Mouse (Mus musculus): ENCODE data around the gene Ccdc187. TPM values are rescaled to one million over a fixed set of nuclear protein-coding genes. Genes with fewer than 3 reads are reported as not detected.

Gene Ccdc187
- total and polyA plus RNA-seq, 2 experiments from 2014 or later, result 0.16 to 2.8 TPM

- Histone ChIP-seq H3K36me3 (ENCODE audit: insufficient read depth, low read length) (no peaks in the 10 kb centered on the region), H3K9ac (replicated peaks; ENCODE audit: low read length, poor library complexity, severe bottlenecking) (no peak overlapping the region), H3K4me3 (ENCODE audit: low read depth, low read length) (no peak overlapping the region), H3K27ac (ENCODE audit: low read depth, low read length) (no peak overlapping the region), H3K4me2 (ENCODE audit: low read depth, low read length, poor library complexity, severe bottlenecking) (no peak overlapping the region), H3K4me1 (ENCODE audit: insufficient read depth, low read length) (no peaks in the 10 kb centered on the region), H3K27me3 (ENCODE audit: insufficient read depth, low read length) (no peaks in the 10 kb centered on the region), H3K9me3 (ENCODE audit: low read length) (no peaks in the 10 kb centered on the region)
- no peak for TF ChIP-seq CTCF (IDR thresholded peaks at IDR 0.05)
- 83% methylated on average over 7 of the region's 7 CpGs for WGBS
- ATAC-seq (ENCODE audit: low FRiP score), result no peak
- no peak for DNase-seq (ENCODE audit: low spot score)
Observed at GRCm38 (mm10) chr2:26286391-26286790, 8.0 kb downstream of the Ccdc187 start.

DNA sequence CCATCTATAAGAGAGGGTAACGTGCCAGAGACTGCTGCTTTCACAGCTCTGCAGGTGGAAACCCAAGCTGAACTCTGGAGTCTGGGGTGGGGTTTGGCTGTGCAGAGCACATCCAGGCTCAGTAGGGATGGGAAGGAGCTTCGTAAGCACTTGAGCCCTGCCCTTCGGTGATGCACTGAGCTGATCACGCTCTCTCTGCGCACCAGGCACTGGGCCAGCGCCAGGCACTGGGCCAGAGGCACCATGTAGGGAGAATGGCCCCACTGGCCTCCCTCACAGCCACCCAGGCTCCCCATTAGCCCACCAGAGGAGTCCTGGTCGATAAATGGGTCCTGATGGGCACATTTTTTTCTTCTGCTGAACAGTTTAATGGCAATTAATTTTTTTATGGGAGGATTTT is 8.6 kb downstream of the Ccdc187 start:
- TF ChIP-seq CTCF (IDR thresholded peaks at IDR 0.05), result no peak
- no peak overlapping the region for H3K27ac ChIP-seq (ENCODE audit: low read depth, low read length)
- DNase-seq (ENCODE audit: low spot score), result peak; percentile 54
- H3K9ac ChIP-seq (replicated peaks; ENCODE audit: low read length, poor library complexity, severe bottlenecking), result no peak overlapping the region
- H3K4me3 ChIP-seq (ENCODE audit: low read depth, low read length), result no peak overlapping the region
- no peak overlapping the region for H3K4me2 ChIP-seq (ENCODE audit: low read depth, low read length, poor library complexity, severe bottlenecking)
- H3K36me3 ChIP-seq (ENCODE audit: insufficient read depth, low read length), result no peaks in the 10 kb centered on the region
- H3K9me3 ChIP-seq (ENCODE audit: low read length), result no peaks in the 10 kb centered on the region
- no peaks in the 10 kb centered on the region for H3K27me3 ChIP-seq (ENCODE audit: insufficient read depth, low read length)
- WGBS, result 54% methylated on average over 7 of the region's 7 CpGs
- no peaks in the 10 kb centered on the region for H3K4me1 ChIP-seq (ENCODE audit: insufficient read depth, low read length)
- no peak for ATAC-seq (ENCODE audit: low FRiP score)

DNA sequence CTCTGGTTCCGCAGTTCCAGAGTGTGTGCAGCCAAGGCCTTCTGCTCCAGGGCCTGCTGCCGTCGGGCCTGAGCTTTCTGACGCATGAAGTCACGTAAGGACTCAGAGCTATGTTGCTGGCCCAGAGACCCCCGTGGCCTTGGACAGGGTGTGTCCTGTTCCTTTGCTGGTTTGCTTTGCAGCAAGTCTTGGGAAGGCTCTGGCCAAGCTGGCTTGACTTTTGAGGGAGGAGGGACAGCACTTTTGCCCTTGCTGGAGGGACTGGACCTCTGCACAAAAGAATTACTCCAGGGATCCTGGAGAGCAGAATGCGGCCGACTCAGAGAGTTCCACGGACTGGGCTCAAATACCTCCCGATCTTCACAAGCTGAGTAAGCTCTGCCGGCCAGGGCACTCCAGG is 13.8 kb downstream of the Ccdc187 start:
- H3K27ac ChIP-seq (ENCODE audit: low read depth, low read length), result no peak overlapping the region
- H3K4me2 ChIP-seq (ENCODE audit: low read depth, low read length, poor library complexity, severe bottlenecking), result no peak overlapping the region
- 74% methylated on average over 11 of the region's 11 CpGs for WGBS
- H3K9me3 ChIP-seq (ENCODE audit: low read length), result no peaks in the 10 kb centered on the region
- H3K4me1 ChIP-seq (ENCODE audit: insufficient read depth, low read length), result no peaks in the 10 kb centered on the region
- no peak for ATAC-seq (ENCODE audit: low FRiP score)
- H3K36me3 ChIP-seq (ENCODE audit: insufficient read depth, low read length), result no peaks in the 10 kb centered on the region
- H3K27me3 ChIP-seq (ENCODE audit: insufficient read depth, low read length), result no peaks in the 10 kb centered on the region
- no peak for DNase-seq (ENCODE audit: low spot score)
- H3K4me3 ChIP-seq (ENCODE audit: low read depth, low read length), result no peak overlapping the region
- TF ChIP-seq CTCF (IDR thresholded peaks at IDR 0.05), result no peak
- no peak overlapping the region for H3K9ac ChIP-seq (replicated peaks; ENCODE audit: low read length, poor library complexity, severe bottlenecking)

- ATAC-seq (ENCODE audit: low FRiP score), result no peak
- Histone ChIP-seq H3K4me1 (ENCODE audit: insufficient read depth, low read length) (no peaks in the 10 kb centered on the region), H3K4me3 (ENCODE audit: low read depth, low read length) (no peak overlapping the region), H3K4me2 (ENCODE audit: low read depth, low read length, poor library complexity, severe bottlenecking) (no peak overlapping the region), H3K27me3 (ENCODE audit: insufficient read depth, low read length) (no peaks in the 10 kb centered on the region), H3K27ac (ENCODE audit: low read depth, low read length) (no peak overlapping the region), H3K36me3 (ENCODE audit: insufficient read depth, low read length) (no peaks in the 10 kb centered on the region), H3K9me3 (ENCODE audit: low read length) (no peaks in the 10 kb centered on the region), H3K9ac (replicated peaks; ENCODE audit: low read length, poor library complexity, severe bottlenecking) (no peak overlapping the region)
- no peak for DNase-seq (ENCODE audit: low spot score)
- 72% methylated on average over 3 of the region's 3 CpGs for WGBS
- no peak for TF ChIP-seq CTCF (IDR thresholded peaks at IDR 0.05)
Observed at GRCm38 (mm10) chr2:26279712-26280111, 14.6 kb downstream of the Ccdc187 start.

DNA sequence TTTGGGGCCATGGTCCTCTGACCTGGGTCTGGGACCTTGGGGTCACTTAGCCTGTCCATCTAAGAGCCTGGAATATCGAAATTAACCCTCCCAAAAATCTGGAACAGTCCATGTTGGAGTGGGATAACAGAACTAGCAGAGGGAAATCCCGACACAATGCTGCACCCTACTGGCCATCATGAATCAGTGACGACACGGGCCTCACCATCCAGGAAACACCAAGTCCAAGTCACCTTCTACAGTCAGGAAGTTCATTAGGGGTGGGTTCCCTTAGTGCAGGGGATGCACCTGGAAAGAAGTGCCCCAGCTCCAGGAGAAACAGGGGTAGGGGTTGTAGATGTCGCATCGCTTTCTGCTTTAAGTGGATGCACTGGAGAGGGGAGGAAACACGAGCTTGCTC is 20.7 kb downstream of the Ccdc187 start:
- H3K9me3 ChIP-seq (ENCODE audit: low read length), result no peaks in the 10 kb centered on the region
- peak; percentile 65; the same call in 1 of the 2 replicates for ATAC-seq (ENCODE audit: low FRiP score)

GRCm38 (mm10) chr2:26268216-26268615 is 26.1 kb downstream of the Ccdc187 start:
- TF ChIP-seq CTCF (IDR thresholded peaks at IDR 0.05), result no peak
- no peaks in the 10 kb centered on the region for H3K4me1 ChIP-seq (ENCODE audit: insufficient read depth, low read length)
- 52% methylated on average over 3 of the region's 3 CpGs for WGBS
- no peak overlapping the region for H3K4me2 ChIP-seq (ENCODE audit: low read depth, low read length, poor library complexity, severe bottlenecking)
- no peaks in the 10 kb centered on the region for H3K9me3 ChIP-seq (ENCODE audit: low read length)
- H3K36me3 ChIP-seq (ENCODE audit: insufficient read depth, low read length), result no peaks in the 10 kb centered on the region
- H3K27me3 ChIP-seq (ENCODE audit: insufficient read depth, low read length), result no peaks in the 10 kb centered on the region
- no peak overlapping the region for H3K4me3 ChIP-seq (ENCODE audit: low read depth, low read length)
- no peak overlapping the region for H3K9ac ChIP-seq (replicated peaks; ENCODE audit: low read length, poor library complexity, severe bottlenecking)
- ATAC-seq (ENCODE audit: low FRiP score) (no peak), DNase-seq (ENCODE audit: low spot score) (no peak)
- H3K27ac ChIP-seq (ENCODE audit: low read depth, low read length), result no peak overlapping the region

More for the DNA sequence above, 20.7 kb downstream of the Ccdc187 start:
- H3K4me2 ChIP-seq (ENCODE audit: low read depth, low read length, poor library complexity, severe bottlenecking), result no peak overlapping the region
- H3K4me1 ChIP-seq (ENCODE audit: insufficient read depth, low read length), result no peaks in the 10 kb centered on the region
- DNase-seq (ENCODE audit: low spot score), result peak; percentile 85
- H3K4me3 ChIP-seq (ENCODE audit: low read depth, low read length), result no peak overlapping the region
- 23% methylated on average over 7 of the region's 7 CpGs for WGBS
- H3K27me3 ChIP-seq (ENCODE audit: insufficient read depth, low read length), result no peaks in the 10 kb centered on the region
- TF ChIP-seq CTCF (IDR thresholded peaks at IDR 0.05), result peak; percentile 91
- no peaks in the 10 kb centered on the region for H3K36me3 ChIP-seq (ENCODE audit: insufficient read depth, low read length)
- H3K27ac ChIP-seq (ENCODE audit: low read depth, low read length), result no peak overlapping the region
- no peak overlapping the region for H3K9ac ChIP-seq (replicated peaks; ENCODE audit: low read length, poor library complexity, severe bottlenecking)

Measured in midbrain, postnatal 0 days (tissue).